Mouse (Mus musculus) liver, embryonic 12.5 days (tissue): ENCODE results near the gene Gcnt2. TPM values are rescaled to one million over a fixed set of nuclear protein-coding genes. Genes with fewer than 3 reads are reported as not detected.

Experiments
- ATAC-seq: fragments of 200-750 bp; cut with Nextera tagmentation; 2 replicates; pipeline ENCODE4 v1.8.0; 2017; ENCODE audit warnings: moderate number of reproducible peaks, mild to moderate bottlenecking, moderate library complexity
- H3K27ac ChIP-seq: fragments of 300-500 bp; sonication (generic); 2 replicates; pipeline ENCODE4 v1.5.1; 2016; ENCODE audit warnings: mild to moderate bottlenecking
- H3K27me3 ChIP-seq: fragments of 300-500 bp; sonication (generic); replicated peaks from 2 replicates; pipeline ENCODE4 v1.6.1; 2016; ENCODE audit warnings: mild to moderate bottlenecking, moderate library complexity
- H3K36me3 ChIP-seq: fragments of 300-500 bp; sonication (generic); 2 replicates; pipeline ENCODE4 v1.6.1; 2016; ENCODE audit warnings: mild to moderate bottlenecking, moderate library complexity
- H3K4me1 ChIP-seq: fragments of 300-500 bp; sonication (generic); 2 replicates; pipeline ENCODE4 v1.6.1; 2016
- H3K4me2 ChIP-seq: fragments of 300-500 bp; sonication (generic); 2 replicates; pipeline ENCODE4 v1.6.1; 2016; ENCODE audit warnings: mild to moderate bottlenecking, moderate library complexity
- H3K4me3 ChIP-seq: fragments of 300-500 bp; sonication (generic); 2 replicates; pipeline ENCODE4 v1.5.1; 2016; ENCODE audit warnings: mild to moderate bottlenecking, moderate library complexity
- H3K9ac ChIP-seq: fragments of 300-500 bp; sonication (generic); 2 replicates; pipeline ENCODE4 v1.6.1; 2016; ENCODE audit warnings: mild to moderate bottlenecking, moderate library complexity
- H3K9me3 ChIP-seq: fragments of 300-500 bp; sonication (generic); replicated peaks from 2 replicates; pipeline ENCODE4 v1.6.1; 2016; ENCODE audit warnings: mild to moderate bottlenecking, moderate library complexity
- WGBS: fragments of 180-500 bp; shearing (Covaris S2); methylation state at CpG from one replicate; pipeline ENCODE4 v1.1.7; 2016; ENCODE audit not compliant: insufficient replicate concordance; 5-methylcytosine and 5-hydroxymethylcytosine counted together
- polyA plus RNA-seq: library from polyadenylated mRNA; unstranded; fragments of >200 nt; fragmentation: Nextera tagmentation; extraction: Ambion mirVana; gene quantifications from 2 replicates; pipeline ENCODE4 v1.2.1, GENCODE M21; 2016

The Gcnt2 gene
- polyA plus RNA-seq, 1 experiment from 2014 or later = 1.5 TPM

- H3K27me3 ChIP-seq = no peaks in the 10 kb centered on the region
- no peak for ATAC-seq
- no peak overlapping the region for H3K27ac ChIP-seq
- 70% methylated on average over 7 of the region's 7 CpGs for WGBS
- H3K9ac ChIP-seq = no peak overlapping the region
- H3K36me3 ChIP-seq = no peaks in the 10 kb centered on the region
- no peaks in the 10 kb centered on the region for H3K4me1 ChIP-seq
- no peak overlapping the region for H3K4me3 ChIP-seq
- H3K9me3 ChIP-seq = no peaks in the 10 kb centered on the region
- no peak overlapping the region for H3K4me2 ChIP-seq
Observed at GRCm38 (mm10) chr13:40955773-40956172, 96.2 kb downstream of the Gcnt2 start.

- Histone ChIP-seq H3K36me3 (no peaks in the 10 kb centered on the region), H3K27me3 (no peaks in the 10 kb centered on the region), H3K4me3 (no peak overlapping the region), H3K9me3 (no peaks in the 10 kb centered on the region), H3K27ac (no peak overlapping the region), H3K4me1 (no peaks in the 10 kb centered on the region), H3K4me2 (no peak overlapping the region), H3K9ac (no peak overlapping the region)
- WGBS = 71% methylated on average over 10 of the region's 10 CpGs
- no peak for ATAC-seq
Observed at GRCm38 (mm10) chr13:40967609-40968008, 108.1 kb downstream of the Gcnt2 start.

GRCm38 (mm10) chr13:40968564-40968963 lies 109.0 kb downstream of the Gcnt2 start:
- H3K36me3 ChIP-seq = no peaks in the 10 kb centered on the region
- no peak overlapping the region for H3K4me3 ChIP-seq
- H3K9me3 ChIP-seq = no peaks in the 10 kb centered on the region
- H3K27me3 ChIP-seq = no peaks in the 10 kb centered on the region
- H3K4me2 ChIP-seq = no peak overlapping the region
- 27% methylated on average over 5 of the region's 5 CpGs for WGBS
- no peak for ATAC-seq
- no peak overlapping the region for H3K9ac ChIP-seq
- H3K27ac ChIP-seq = no peak overlapping the region
- no peaks in the 10 kb centered on the region for H3K4me1 ChIP-seq

- H3K4me3 ChIP-seq = no peak overlapping the region
- H3K4me2 ChIP-seq = no peak overlapping the region
- no peak overlapping the region for H3K9ac ChIP-seq
- H3K27me3 ChIP-seq = no peaks in the 10 kb centered on the region
- WGBS = 75% methylated on average over 4 of the region's 4 CpGs
- H3K27ac ChIP-seq = no peak overlapping the region
- H3K9me3 ChIP-seq = no peaks in the 10 kb centered on the region
- H3K4me1 ChIP-seq = no peaks in the 10 kb centered on the region
- ATAC-seq = no peak
- no peaks in the 10 kb centered on the region for H3K36me3 ChIP-seq
Observed at GRCm38 (mm10) chr13:40969761-40970390, 110.3 kb downstream of the Gcnt2 start.

- H3K27me3 ChIP-seq = no peaks in the 10 kb centered on the region
- WGBS = 65% methylated on average over 5 of the region's 5 CpGs
- H3K36me3 ChIP-seq = no peaks in the 10 kb centered on the region
- ATAC-seq = no peak
- H3K4me1 ChIP-seq = no peaks in the 10 kb centered on the region
- H3K9ac ChIP-seq = no peak overlapping the region
- H3K27ac ChIP-seq = no peak overlapping the region
- no peak overlapping the region for H3K4me2 ChIP-seq
- H3K4me3 ChIP-seq = no peak overlapping the region
- no peaks in the 10 kb centered on the region for H3K9me3 ChIP-seq
Observed at GRCm38 (mm10) chr13:40971261-40971660, 111.7 kb downstream of the Gcnt2 start.

GRCm38 (mm10) chr13:40971831-40972230 lies 112.3 kb downstream of the Gcnt2 start:
- Histone ChIP-seq H3K36me3 (no peaks in the 10 kb centered on the region), H3K4me3 (no peak overlapping the region), H3K27me3 (no peaks in the 10 kb centered on the region), H3K4me1 (no peaks in the 10 kb centered on the region), H3K9me3 (no peaks in the 10 kb centered on the region), H3K27ac (no peak overlapping the region), H3K9ac (no peak overlapping the region), H3K4me2 (no peak overlapping the region)
- WGBS = 74% methylated on average over 2 of the region's 2 CpGs
- ATAC-seq = no peak

- Histone ChIP-seq H3K9me3 (no peaks in the 10 kb centered on the region), H3K27me3 (no peaks in the 10 kb centered on the region), H3K27ac (no peak overlapping the region), H3K4me3 (no peak overlapping the region), H3K4me1 (no peaks in the 10 kb centered on the region), H3K4me2 (no peak overlapping the region), H3K9ac (no peak overlapping the region), H3K36me3 (no peaks in the 10 kb centered on the region)
- 65% methylated on average over 5 of the region's 5 CpGs for WGBS
- ATAC-seq = no peak
Observed at GRCm38 (mm10) chr13:40972976-40973375, 113.4 kb downstream of the Gcnt2 start.

- no peaks in the 10 kb centered on the region for H3K4me1 ChIP-seq
- peak; percentile 57; the same call in 1 of the 2 replicates for ATAC-seq
- no peak overlapping the region for H3K9ac ChIP-seq
- no peak overlapping the region for H3K4me3 ChIP-seq
- H3K4me2 ChIP-seq = no peak overlapping the region
- no peaks in the 10 kb centered on the region for H3K36me3 ChIP-seq
- H3K27ac ChIP-seq = no peak overlapping the region
- H3K9me3 ChIP-seq = no peaks in the 10 kb centered on the region
- no peaks in the 10 kb centered on the region for H3K27me3 ChIP-seq
- 11% methylated on average over 7 of the region's 7 CpGs for WGBS
Observed at GRCm38 (mm10) chr13:40977609-40978008, 118.1 kb downstream of the Gcnt2 start.

GRCm38 (mm10) chr13:40978652-40979051 lies 119.1 kb downstream of the Gcnt2 start:
- WGBS = 39% methylated on average over 4 of the region's 4 CpGs
- Histone ChIP-seq H3K27ac (no peak overlapping the region), H3K4me3 (no peak overlapping the region)

GRCm38 (mm10) chr13:40979321-40979720 lies 119.8 kb downstream of the Gcnt2 start:
- Histone ChIP-seq H3K36me3 (no peaks in the 10 kb centered on the region), H3K27me3 (no peaks in the 10 kb centered on the region), H3K4me3 (no peak overlapping the region), H3K9me3 (no peaks in the 10 kb centered on the region), H3K27ac (no peak overlapping the region), H3K4me1 (no peaks in the 10 kb centered on the region), H3K9ac (no peak overlapping the region), H3K4me2 (no peak overlapping the region)
- 27% methylated on average over 2 of the region's 2 CpGs for WGBS
- ATAC-seq = no peak

More at GRCm38 (mm10) chr13:40978652-40979051, 119.1 kb downstream of the Gcnt2 start:
- Histone ChIP-seq H3K4me2 (no peak overlapping the region), H3K9me3 (no peaks in the 10 kb centered on the region), H3K9ac (no peak overlapping the region), H3K27me3 (no peaks in the 10 kb centered on the region), H3K4me1 (no peaks in the 10 kb centered on the region), H3K36me3 (no peaks in the 10 kb centered on the region)
- ATAC-seq = no peak

- H3K9me3 ChIP-seq = no peaks in the 10 kb centered on the region
- no peaks in the 10 kb centered on the region for H3K36me3 ChIP-seq
- H3K27me3 ChIP-seq = no peaks in the 10 kb centered on the region
- 65% methylated on average over 1 of the region's 1 CpGs for WGBS
- no peak for ATAC-seq
- peaks cover 11% of the 10 kb centered on the region for H3K4me1 ChIP-seq
- no peak overlapping the region for H3K27ac ChIP-seq
- no peak overlapping the region for H3K4me2 ChIP-seq
- H3K9ac ChIP-seq = no peak overlapping the region
- H3K4me3 ChIP-seq = no peak overlapping the region
Observed at GRCm38 (mm10) chr13:40982759-40983158, 123.2 kb downstream of the Gcnt2 start.

GRCm38 (mm10) chr13:40986081-40986480 lies 126.5 kb downstream of the Gcnt2 start:
- 76% methylated on average over 5 of the region's 5 CpGs for WGBS
- no peak for ATAC-seq
- Histone ChIP-seq H3K36me3 (no peaks in the 10 kb centered on the region), H3K27ac (no peak overlapping the region), H3K4me1 (peaks cover 27% of the 10 kb centered on the region), H3K4me3 (no peak overlapping the region), H3K27me3 (no peaks in the 10 kb centered on the region), H3K4me2 (no peak overlapping the region), H3K9me3 (no peaks in the 10 kb centered on the region), H3K9ac (no peak overlapping the region)
